Mouse (Mus musculus) lung, postnatal 14 days (tissue): ENCODE measurements around the gene Dchs1.
A peak's percentile ranks its signal among the peaks of the same experiment; 100 is the strongest.

Experiments used
- DNase-seq: peaks from one replicate; pipeline ENCODE4 v3.0.0; 2021

Dchs1 gene

DNA sequence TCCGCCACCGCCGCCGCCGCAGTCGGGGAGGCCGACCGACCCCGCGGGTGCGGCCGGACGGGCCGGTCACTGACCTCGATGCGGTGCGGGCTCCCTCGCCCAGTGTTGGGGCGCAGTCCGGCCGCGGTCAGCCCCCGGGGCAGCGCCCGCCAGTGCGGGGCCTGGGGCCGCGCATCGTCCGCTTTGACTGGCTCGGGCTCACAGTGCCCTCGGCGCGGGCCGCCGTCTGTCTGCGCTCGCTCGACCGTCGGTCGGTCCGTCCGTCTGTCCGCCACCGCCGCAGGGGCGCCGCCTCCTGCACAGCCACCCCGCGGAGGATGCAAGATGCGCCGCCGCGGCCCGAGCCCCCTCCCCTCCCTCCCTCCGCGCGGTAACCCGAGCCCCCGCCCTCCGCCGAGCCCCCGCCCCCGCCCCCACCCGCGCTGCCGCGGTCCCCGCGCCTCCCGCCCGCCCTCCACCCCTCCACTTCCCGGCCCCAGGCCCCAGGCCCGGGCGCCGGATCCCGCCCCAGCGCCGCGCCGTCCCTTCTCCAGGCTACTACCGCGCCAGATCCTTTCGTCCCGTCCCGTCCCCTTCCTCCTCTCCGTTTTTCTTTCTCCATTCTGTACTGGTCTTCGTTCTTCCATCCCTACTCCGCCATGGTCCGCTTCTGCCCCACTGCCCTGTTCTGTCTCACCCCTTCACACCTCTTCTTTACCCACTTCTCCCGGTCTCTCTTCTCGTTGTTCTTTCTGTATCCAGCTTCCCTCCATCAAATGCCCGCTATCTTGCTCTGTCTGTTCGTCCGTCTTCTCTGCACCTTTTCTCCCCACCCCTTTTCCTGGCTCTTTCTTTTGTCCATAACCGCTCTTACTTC, at the start of gene Dchs1:
TSS of gene Dchs1 (minus strand) at position 370 of the 856 bp plus-strand sequence.
- no peak for DNase-seq

- DNase-seq = no peak
Measured at GRCm38 (mm10) chr7:105824281-105824680, 36.8 kb upstream of the Dchs1 start.

DNA sequence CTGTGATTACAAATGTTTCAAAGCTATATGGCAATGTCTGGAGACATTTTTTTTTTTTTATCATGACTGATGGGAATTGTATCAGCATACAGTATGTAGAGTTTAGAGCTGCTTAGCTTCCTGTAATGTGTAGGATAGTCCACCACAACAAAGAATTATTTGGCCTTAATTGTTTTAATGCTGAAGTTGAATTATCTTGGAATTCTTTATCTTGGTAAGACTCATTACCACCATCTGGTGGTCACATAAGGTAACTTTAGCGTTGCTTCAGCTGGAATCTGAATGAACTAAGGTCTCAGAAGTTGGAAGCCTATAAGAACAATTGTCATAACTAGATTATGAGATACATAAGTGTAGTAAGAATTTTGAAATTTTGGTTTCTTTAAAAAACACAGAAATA, 31.0 kb upstream of the Dchs1 start:
- no peak for DNase-seq

DNA sequence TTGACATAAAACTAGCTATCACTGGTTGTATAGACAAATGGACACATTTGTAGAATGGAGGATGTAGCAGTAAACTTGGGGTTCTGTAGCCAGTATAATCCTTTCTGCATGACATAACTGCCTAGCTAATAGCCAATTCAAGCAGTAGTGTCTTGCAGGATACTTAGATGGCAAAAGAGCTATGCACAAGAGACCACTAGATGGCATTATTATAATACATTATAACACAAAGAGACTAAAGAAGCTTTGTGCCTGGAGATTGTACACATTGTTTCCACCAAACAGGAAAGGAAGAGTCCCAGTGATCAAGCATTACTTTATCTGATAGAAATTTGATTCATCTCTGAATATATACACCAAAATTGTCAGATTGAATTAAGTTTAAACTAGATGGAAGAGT, 29.3 kb upstream of the Dchs1 start:
- DNase-seq = no peak

- no peak for DNase-seq
Measured at GRCm38 (mm10) chr7:105813326-105813725, 25.9 kb upstream of the Dchs1 start.

- DNase-seq = no peak
Measured at GRCm38 (mm10) chr7:105812566-105812965, 25.1 kb upstream of the Dchs1 start.

DNA sequence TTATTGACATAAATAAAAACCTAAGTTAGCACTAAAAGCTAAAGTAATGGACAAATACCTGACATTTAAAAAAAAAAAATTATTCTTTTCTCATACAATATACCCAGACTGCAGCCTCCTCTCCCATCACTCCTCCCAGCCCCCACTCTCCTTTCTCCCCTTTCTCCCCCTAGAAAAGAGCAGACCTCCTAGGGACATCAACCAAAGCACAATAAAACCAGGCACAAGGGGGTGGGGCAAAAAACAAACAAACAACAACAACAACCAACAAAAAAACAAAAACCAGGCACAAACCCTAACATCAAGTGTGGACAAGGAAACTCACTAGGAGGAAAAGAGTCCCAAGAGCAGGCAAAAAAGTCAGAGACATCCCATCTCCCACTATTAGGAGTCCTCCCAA, 24.1 kb upstream of the Dchs1 start:
- no peak for DNase-seq

- peak; percentile 99 for DNase-seq
Measured at GRCm38 (mm10) chr7:105810877-105811489, 23.5 kb upstream of the Dchs1 start, which contains the start of gene Mrpl17. Gene Mrpl17 (minus strand): TSS chr7:105811099.

- no peak for DNase-seq
Measured at GRCm38 (mm10) chr7:105810280-105810876, 22.9 kb upstream of the Dchs1 start.

- DNase-seq = no peak
Measured at GRCm38 (mm10) chr7:105809836-105810235, 22.4 kb upstream of the Dchs1 start.

- DNase-seq = no peak
Measured at GRCm38 (mm10) chr7:105808385-105808784, 20.9 kb upstream of the Dchs1 start.

- DNase-seq = no peak
Measured at GRCm38 (mm10) chr7:105806716-105807115, 19.3 kb upstream of the Dchs1 start.

DNA sequence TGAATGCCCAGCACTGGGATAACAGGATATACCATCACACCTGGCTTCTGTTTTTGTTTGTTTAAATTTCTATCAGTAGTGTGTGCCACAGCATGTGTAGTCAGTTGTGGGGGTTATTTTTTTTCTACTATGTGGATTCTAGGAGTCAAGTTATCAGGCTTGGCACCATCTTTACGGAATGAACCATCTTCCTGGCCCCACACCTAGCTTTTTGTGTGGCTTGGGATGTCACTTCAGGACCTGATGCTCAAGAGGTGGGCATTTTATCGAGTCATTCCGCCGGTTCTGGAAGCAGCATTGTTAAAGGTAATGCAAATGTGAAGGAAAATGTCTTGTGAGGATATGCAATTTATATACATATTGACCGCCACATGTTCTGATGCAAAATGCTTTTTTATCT, 18.7 kb upstream of the Dchs1 start:
- DNase-seq = no peak

- no peak for DNase-seq
Measured at GRCm38 (mm10) chr7:105803428-105803827, 16.0 kb upstream of the Dchs1 start.

DNA sequence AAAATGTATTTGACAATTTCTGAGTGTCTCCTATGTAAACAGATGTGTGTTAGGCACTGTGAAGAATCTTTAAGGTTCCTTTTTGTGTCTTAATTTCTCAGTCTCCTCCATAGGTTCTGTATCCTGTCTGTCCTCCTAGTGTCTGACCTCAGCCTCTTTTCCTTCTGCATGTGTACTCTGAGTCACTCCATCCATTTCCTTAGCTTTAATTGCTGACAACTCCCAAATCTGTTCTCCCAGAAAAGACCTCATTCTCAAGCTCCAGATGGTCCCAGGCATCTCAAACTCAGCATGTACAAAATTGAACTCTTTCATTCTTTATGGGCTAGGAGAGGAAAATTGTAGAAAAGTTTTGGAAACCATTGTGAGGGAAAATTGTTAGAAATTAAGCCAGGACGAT, 15.3 kb upstream of the Dchs1 start:
- DNase-seq = no peak

GRCm38 (mm10) chr7:105802312-105802711, 14.9 kb upstream of the Dchs1 start:
- DNase-seq = no peak

- DNase-seq = no peak
Measured at GRCm38 (mm10) chr7:105796972-105797371, 9.5 kb upstream of the Dchs1 start.

DNA sequence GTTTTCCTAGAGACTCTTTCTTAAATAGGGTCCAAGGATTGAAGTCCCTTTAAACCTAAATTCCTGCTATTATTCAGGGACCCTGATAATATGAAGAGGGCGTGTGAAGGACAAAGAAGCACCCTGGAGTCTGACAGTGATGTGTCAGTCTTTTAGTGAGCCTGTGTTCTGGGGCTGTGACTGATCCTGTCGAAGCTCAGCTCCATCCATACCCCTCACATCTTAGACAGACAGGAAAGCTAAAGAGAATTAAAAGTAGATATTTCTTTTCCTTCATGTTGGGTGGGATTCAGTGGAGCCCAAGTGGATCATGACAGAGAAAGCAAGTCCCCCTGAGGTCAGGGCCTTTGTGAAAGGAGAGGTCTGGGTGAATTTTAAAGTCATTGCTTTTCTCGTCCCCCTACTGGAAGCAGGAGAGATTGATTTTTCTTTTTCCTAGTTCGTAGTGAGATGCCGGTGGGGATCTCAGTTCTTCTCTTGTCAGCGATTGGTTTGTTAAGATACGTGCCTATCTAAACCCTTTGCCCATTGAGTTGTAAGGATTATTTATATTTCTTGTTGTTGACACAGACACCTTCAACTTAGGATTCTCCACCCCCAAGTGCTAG, 8.4 kb upstream of the Dchs1 start:
- DNase-seq = no peak

DNA sequence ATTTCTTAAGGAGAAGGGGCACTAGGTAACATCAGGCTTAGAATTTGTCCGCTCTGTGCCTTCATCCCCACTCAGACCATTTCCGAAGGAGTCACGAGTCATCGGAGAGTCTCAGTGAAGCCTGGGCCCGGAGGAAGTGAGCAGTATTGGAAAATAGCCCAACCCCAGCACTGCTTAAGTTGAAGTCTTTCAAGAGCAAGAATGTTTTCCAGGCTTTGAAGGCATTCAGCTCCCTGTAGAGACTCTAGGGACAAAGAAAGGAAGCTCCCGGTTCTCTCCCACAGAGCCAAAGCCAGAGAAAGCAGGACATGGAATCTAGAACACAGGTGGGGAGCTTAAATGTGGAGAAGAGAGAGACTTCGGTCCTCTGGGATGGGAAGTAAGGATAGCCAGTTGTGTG, 6.2 kb upstream of the Dchs1 start:
- DNase-seq = no peak

GRCm38 (mm10) chr7:105791147-105791546, 3.7 kb upstream of the Dchs1 start:
- DNase-seq = no peak

DNA sequence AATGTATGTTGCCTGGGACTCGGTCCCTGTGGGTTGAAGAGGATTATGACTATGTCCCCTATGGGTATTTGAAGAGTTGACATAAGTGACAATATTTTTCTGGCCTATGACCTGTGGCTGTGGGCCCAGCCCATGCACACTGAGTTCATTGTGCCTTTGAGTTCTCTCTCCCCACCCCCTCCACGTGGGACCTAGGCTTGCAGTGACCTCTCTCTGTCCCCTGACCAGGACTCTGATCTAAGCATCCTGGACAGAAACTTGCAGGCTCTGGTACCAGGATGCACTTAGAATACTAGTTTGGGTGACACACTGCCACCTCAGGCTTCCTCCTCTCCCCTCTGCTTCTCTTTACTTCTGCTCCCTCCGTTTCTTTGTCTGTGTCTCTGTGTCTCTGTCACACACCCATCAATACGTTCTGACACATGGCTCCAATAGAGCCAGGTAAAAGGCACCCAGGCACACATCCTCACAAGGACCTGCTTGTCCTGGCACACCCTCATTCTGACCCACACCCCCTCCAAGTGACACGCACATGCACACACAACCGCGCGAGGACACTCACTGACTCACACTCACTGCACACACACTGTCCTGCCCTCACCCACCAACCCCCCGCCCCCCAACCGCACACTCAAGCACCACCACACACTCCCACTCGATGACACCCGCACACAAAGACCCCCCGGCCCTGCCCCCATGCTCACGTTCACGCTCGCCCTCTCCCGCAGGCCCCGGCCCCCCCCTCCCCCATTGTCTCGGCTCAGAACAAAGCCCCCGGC, 759 bp downstream of the Dchs1 start:
- no peak for DNase-seq

- DNase-seq = no peak
Measured at GRCm38 (mm10) chr7:105784556-105784955, 2.9 kb downstream of the Dchs1 start.

GRCm38 (mm10) chr7:105783861-105784260, 3.6 kb downstream of the Dchs1 start:
- DNase-seq = no peak
